Mouse (Mus musculus) testis, adult 2 months (tissue): Measurements from ENCODE around the gene Capg. TPM values are rescaled to one million over a fixed set of nuclear protein-coding genes. Genes with fewer than 3 reads are reported as not detected.

ENCODE experiments used
- H3K27ac ChIP-seq: fragments of 200-500 bp; 2 replicates; pipeline ENCODE4 v1.5.1; 2012; ENCODE audit warnings: low read depth, low read length; ENCODE audit not compliant: control insufficient read depth, insufficient read depth
- H3K27me3 ChIP-seq: fragments of 200-500 bp; 2 replicates; pipeline ENCODE4 v1.6.1; 2012; ENCODE audit warnings: mild to moderate bottlenecking, low read length, moderate library complexity; ENCODE audit not compliant: control insufficient read depth, insufficient read depth
- H3K36me3 ChIP-seq: fragments of 200-500 bp; 2 replicates; pipeline ENCODE4 v1.6.1; 2012; ENCODE audit warnings: mild to moderate bottlenecking, low read length; ENCODE audit not compliant: control insufficient read depth, insufficient read depth
- H3K4me1 ChIP-seq: fragments of 200-500 bp; 2 replicates; pipeline ENCODE4 v1.6.1; 2012; ENCODE audit warnings: low read length; ENCODE audit not compliant: control insufficient read depth, insufficient read depth
- H3K4me3 ChIP-seq: fragments of 200-500 bp; 2 replicates; pipeline ENCODE4 v1.5.1; 2012; ENCODE audit warnings: low read depth, mild to moderate bottlenecking, low read length, moderate library complexity, mixed read lengths; ENCODE audit not compliant: control insufficient read depth
- CTCF ChIP-seq: fragments of 200-500 bp; IDR thresholded peaks from 2 replicates; pipeline ENCODE4 v1.5.1; 2012; ENCODE audit warnings: low read depth, mild to moderate bottlenecking, inconsistent platforms, low read length, moderate library complexity; ENCODE audit not compliant: control insufficient read depth, insufficient read depth, insufficient replicate concordance
- POLR2A ChIP-seq: fragments of 200-500 bp; IDR thresholded peaks from 2 replicates; pipeline ENCODE4 v1.6.1; 2012; ENCODE audit warnings: low read depth, mild to moderate bottlenecking, inconsistent platforms, low read length, moderate library complexity; ENCODE audit not compliant: control insufficient read depth
- polyA plus RNA-seq: library from polyadenylated mRNA; depleted of rRNA; stranded (reverse); fragments of >200 nt; gene quantifications from 2 replicates; pipeline ENCODE4 v1.2.3, GENCODE M21; 2012

Gene Capg
- polyA plus RNA-seq, 1 experiment: 1.3 TPM

DNA sequence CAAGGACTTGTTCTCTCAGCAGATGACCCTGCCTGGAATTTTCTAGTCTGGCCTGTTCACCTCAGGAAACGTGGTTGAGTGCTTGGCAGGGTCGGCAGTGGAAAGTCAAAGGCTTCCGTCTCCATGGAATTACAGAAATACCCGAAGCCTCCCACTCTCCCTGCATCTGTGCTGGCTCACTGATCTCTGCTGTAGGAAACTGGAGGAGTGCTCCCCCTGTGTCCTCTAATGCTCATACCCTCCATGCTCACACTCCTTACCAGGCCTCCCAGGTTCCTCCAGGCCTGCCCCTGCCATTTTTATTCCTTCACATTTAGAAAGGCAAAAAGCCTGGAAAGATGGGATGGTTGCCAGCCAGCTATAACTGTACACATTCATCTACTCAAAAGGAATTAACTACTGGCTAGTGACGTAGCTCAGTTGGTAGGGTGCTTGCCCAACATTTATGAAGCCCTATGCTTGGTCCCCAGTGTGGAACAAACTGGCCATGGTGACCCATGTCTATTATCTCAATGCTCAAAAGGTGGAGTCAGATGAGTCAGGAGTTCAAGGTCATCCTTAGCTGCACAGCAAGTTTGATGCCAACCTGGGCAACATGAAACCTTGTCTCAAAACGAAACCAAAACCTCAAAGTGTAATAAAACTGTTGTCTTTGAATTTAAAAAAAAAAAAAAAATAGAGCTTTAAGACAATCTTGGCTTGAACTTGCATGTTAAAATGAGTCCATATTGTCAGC lies 33.3 kb upstream of the Capg start:
- H3K4me1 ChIP-seq: peaks cover 19% of the 10 kb centered on the region
- no peaks in the 10 kb centered on the region for H3K36me3 ChIP-seq
- peak overlapping the region; percentile 58; the same call in 1 of the 2 replicates for H3K27ac ChIP-seq
- H3K27me3 ChIP-seq: no peaks in the 10 kb centered on the region
- no peak overlapping the region for H3K4me3 ChIP-seq
- TF ChIP-seq POLR2A (no peak), CTCF (no peak)

GRCm38 (mm10) chr6:72512386-72513070 lies 31.7 kb upstream of the Capg start:
- H3K4me1 ChIP-seq: peaks cover 19% of the 10 kb centered on the region

DNA sequence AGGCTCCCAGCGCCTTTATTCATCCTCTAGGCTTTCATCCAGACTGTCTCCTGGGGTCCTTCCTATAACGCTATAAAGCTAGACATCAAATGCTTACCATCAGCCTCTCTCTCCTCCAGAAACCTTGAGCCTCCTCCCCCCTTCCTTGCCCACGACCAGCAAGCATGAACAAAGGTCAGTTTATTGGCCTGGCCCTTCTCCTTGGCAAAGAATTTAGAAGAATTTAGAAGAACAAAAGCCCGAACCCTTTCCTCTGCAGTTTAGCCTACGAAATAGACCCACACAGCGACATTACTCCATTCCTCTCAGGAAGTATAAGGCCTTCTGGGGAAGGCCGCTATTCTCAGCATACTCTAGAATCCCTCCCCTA lies 31.1 kb upstream of the Capg start:
- Histone ChIP-seq H3K36me3 (no peaks in the 10 kb centered on the region), H3K4me1 (peaks cover 19% of the 10 kb centered on the region), H3K27me3 (no peaks in the 10 kb centered on the region), H3K27ac (peak overlapping the region; percentile 95), H3K4me3 (peak overlapping the region; percentile 90)
- no peak for TF ChIP-seq POLR2A
- no peak for TF ChIP-seq CTCF

More at GRCm38 (mm10) chr6:72512386-72513070, 31.7 kb upstream of the Capg start:
- Histone ChIP-seq H3K27me3 (no peaks in the 10 kb centered on the region), H3K4me3 (peak overlapping the region; percentile 90), H3K36me3 (no peaks in the 10 kb centered on the region), H3K27ac (peak overlapping the region; percentile 95)
- TF ChIP-seq CTCF (no peak), POLR2A (peak; percentile 39; the same call in 1 of the 2 replicates)

GRCm38 (mm10) chr6:72515644-72516043 lies 28.5 kb upstream of the Capg start:
- TF ChIP-seq POLR2A (no peak), CTCF (no peak)
- H3K27ac ChIP-seq: no peak overlapping the region
- peaks cover 34% of the 10 kb centered on the region for H3K4me1 ChIP-seq
- H3K27me3 ChIP-seq: no peaks in the 10 kb centered on the region
- H3K4me3 ChIP-seq: no peak overlapping the region
- no peaks in the 10 kb centered on the region for H3K36me3 ChIP-seq

GRCm38 (mm10) chr6:72518842-72519241 lies 25.3 kb upstream of the Capg start:
- Histone ChIP-seq H3K4me3 (peak overlapping the region; percentile 85), H3K27me3 (no peaks in the 10 kb centered on the region), H3K4me1 (peaks cover 25% of the 10 kb centered on the region), H3K27ac (no peak overlapping the region), H3K36me3 (no peaks in the 10 kb centered on the region)
- TF ChIP-seq CTCF (no peak), POLR2A (no peak)

DNA sequence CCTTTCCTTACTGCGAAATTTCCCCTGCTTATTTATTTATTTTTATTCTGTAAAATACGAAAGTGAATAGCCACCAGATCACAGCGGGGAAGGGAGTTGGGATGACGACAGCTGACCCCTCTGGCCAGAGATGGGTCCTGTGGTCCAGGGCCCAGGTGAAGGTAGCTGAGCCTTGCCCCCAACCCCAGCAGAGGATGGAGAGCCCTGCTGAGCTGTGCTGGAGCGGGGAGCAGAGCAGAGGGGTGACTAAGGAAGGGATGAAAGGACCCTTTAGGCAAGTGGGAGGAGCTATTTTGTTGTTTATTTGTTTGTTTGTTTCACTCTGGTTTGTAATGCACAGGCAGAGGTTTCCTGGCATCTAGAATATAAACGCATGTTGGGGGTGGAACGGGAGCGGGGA lies 24.9 kb upstream of the Capg start:
- peaks cover 25% of the 10 kb centered on the region for H3K4me1 ChIP-seq
- no peaks in the 10 kb centered on the region for H3K27me3 ChIP-seq
- H3K36me3 ChIP-seq: no peaks in the 10 kb centered on the region
- no peak overlapping the region for H3K27ac ChIP-seq
- H3K4me3 ChIP-seq: peak overlapping the region; percentile 85
- TF ChIP-seq CTCF (no peak), POLR2A (no peak)

DNA sequence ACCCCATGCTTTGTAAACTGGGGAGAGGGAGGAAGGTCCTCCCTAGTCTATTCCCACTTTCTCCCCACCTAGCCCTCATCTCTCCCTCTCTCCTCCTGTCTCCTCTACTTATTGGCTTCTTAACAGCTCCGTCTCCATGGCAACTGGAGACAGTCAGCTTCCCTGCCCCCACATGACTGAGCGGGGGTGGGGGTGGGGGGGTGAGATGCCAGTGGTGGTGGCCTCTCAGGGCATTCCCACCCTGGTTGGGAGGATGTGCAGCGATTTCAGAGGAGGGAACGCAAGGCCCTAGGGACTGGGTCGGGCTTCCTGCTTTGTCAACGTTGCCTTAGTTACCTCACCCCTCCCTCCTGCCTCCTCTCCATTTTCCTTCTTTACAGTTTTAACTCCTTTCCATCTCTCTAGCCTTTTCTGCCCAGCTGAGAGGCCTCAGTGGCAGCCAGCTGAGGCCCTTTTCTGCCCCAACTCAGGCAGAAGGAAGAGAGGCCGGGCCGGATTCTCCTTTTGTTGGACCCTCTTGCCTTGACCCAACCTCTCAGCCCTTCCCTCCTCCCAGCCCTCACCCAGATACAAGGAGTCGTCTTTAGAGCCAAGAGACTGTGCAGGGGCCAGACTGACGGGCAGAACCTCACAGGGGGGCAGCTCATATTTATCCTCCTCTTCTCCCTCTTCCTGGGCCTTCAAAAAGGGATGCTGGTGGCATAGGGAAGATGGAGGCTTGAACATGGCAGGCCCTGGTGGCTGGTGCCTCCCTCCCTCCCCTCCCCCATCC lies 24.1 kb upstream of the Capg start:
- TF ChIP-seq POLR2A (peak; percentile 40; the same call in 1 of the 2 replicates), CTCF (no peak)
- peaks cover 23% of the 10 kb centered on the region for H3K4me1 ChIP-seq

More for the DNA sequence above, 24.1 kb upstream of the Capg start:
- Histone ChIP-seq H3K36me3 (no peaks in the 10 kb centered on the region), H3K4me3 (peak overlapping the region; percentile 84), H3K27me3 (no peaks in the 10 kb centered on the region), H3K27ac (peak overlapping the region; percentile 69; the same call in 1 of the 2 replicates)
